Mouse (Mus musculus) heart, adult 9 months (tissue): Measurements from ENCODE around the gene Pgbd5.

Experiments
- DNase-seq, 2 experiments: peaks; one replicate each; pipeline ENCODE4 v3.0.0; 2022; ENCODE audit warnings: low spot score in 2 of 2

Gene Pgbd5

GRCm38 (mm10) chr8:124439558-124439957 lies at the start of gene Pgbd5:
Gene Pgbd5, minus strand, starts transcription at chr8:124439658.
- no peak for DNase-seq

GRCm38 (mm10) chr8:124483356-124484115 lies 44.1 kb upstream of the Pgbd5 start:
- no peak for DNase-seq

GRCm38 (mm10) chr8:124482790-124483189 lies 43.3 kb upstream of the Pgbd5 start:
- DNase-seq, result no peak

- no peak for DNase-seq
Measured at GRCm38 (mm10) chr8:124480321-124480720, 40.9 kb upstream of the Pgbd5 start.

- no peak for DNase-seq
Measured at GRCm38 (mm10) chr8:124479251-124479650, 39.8 kb upstream of the Pgbd5 start.

DNA sequence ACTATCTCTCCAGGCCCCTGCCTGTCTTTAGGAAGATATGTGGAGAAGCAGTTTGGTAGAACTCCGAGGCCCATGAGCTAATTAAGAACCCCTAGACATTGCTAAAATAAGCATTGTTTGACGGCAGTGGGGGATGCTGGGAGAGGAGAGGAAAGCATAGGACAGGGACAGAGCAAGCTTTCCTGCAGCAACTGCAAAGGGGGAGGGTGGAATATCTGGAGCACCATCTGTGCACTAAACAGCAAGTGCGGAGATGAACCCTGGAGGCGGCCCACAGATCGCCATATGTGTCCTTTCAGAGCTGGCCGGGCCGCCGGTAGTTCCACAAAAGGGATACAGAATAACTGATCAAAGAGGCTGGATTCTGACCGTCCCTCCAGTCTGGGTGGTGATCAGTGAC lies 37.2 kb upstream of the Pgbd5 start:
- no peak for DNase-seq

DNA sequence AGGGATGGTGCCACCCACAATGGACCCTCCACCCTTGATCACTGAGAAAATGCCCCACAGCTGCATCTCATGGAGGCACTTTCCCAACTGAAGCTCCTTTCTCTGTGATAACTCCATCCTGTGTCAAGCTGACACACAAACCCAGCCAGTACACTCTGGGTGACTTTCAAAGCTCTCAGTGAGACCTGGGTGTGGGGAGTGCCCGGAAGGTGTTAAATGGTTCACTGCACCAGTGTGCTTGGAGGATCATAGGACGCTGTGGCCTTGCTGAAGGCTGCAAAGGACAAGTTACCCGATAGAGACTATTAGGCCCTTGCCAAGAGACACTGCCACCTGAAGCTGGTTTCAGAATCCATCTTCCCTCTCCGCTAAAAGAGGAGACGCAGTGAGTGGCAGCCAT lies 36.2 kb upstream of the Pgbd5 start:
- no peak for DNase-seq

GRCm38 (mm10) chr8:124464641-124465040 lies 25.2 kb upstream of the Pgbd5 start:
- no peak for DNase-seq

DNA sequence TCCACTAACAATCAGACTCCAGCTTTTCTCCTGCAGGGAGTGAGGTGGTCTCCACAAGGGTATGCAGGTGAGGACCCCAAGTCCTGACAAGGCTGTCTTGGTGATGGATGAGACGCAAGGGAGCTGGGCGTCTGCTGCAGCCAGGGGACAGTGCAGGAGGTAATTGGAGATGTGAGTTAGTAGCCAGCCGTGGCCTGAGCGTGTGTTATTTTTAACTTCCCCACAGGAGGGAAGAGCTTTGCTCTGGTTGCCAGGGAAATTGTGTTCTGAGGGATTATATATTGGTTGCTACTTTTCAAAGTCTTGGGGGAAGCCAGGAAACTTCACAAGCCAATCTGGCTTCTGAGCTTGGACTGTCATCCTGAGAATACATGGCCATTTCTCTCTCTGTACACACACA lies 23.7 kb upstream of the Pgbd5 start:
- no peak for DNase-seq

DNA sequence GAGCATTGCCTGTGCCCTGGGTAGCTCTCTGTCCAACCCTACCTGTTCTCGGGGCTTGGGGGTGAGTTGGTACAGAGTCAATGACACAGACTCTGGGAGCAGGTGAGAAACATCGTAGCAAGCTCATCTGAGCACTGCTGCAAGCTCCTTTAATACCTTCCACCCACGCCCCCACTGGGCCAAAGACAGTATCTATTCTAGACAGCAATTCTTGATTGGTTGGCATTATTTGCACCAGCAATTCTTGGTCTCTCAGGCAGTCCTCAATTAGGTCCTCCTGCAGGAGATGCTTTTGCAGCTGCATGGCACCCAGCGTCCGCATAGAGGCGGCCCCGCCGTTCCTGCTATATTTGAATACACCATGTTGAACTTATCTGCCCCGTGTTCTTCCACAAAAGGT lies 22.7 kb upstream of the Pgbd5 start:
- no peak for DNase-seq

DNA sequence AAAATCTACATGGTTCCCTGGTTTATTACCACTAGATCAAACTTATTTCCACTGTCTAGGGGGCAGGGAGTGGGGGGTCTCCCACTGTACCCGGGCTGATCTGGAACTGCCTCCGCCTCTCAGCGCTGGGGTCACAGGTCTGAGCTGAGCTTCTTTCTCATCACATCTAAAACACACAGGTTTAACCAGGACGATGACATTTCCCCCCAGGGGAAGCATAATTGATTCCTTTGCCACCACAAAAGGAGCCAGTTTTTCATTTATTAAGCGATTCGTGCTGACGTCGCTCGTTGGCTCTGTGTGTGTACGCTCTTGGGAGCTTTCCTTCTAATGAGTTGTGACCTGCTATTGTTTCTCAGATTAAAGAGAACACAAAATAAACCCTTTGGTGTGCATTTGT lies 21.6 kb upstream of the Pgbd5 start:
- DNase-seq, result no peak

- no peak for DNase-seq
Measured at GRCm38 (mm10) chr8:124460660-124461059, 21.2 kb upstream of the Pgbd5 start.

GRCm38 (mm10) chr8:124459627-124460026 lies 20.2 kb upstream of the Pgbd5 start:
- DNase-seq, result no peak

GRCm38 (mm10) chr8:124455359-124455758 lies 15.9 kb upstream of the Pgbd5 start:
- DNase-seq, result no peak

- DNase-seq, result no peak
Measured at GRCm38 (mm10) chr8:124450192-124450895, 10.9 kb upstream of the Pgbd5 start.

GRCm38 (mm10) chr8:124448962-124449670 lies 9.7 kb upstream of the Pgbd5 start:
- peak; percentile 27 to 39 for DNase-seq

- no peak for DNase-seq
Measured at GRCm38 (mm10) chr8:124436741-124437140, 2.7 kb downstream of the Pgbd5 start.

DNA sequence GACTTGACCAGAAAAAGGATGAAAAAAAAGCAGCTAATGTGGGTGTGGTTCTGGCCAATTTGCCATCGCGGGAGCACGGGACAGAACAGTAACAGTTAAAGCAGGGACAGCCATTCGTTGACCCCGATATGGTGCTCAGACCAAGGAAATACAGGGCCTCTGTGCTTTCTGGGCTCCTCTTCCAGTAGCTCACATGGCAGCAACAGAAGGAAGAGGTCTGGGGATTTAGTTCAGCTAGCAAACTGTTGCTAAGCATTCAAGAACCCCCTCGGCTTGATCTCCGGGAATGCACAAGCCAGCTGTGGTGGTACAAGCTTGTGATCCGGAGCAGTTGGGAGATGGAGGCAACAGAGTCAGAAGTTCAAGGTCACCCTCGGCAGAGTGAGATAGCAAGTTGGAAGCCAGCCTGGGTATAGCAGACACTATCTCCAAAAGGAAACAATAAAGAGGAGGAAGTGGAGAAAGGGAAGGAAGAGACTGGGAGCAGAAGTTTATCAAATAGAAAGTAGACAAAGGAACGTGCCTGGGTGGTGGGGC lies 3.7 kb downstream of the Pgbd5 start:
- DNase-seq, result no peak

GRCm38 (mm10) chr8:124435170-124435569 lies 4.3 kb downstream of the Pgbd5 start:
- no peak for DNase-seq

DNA sequence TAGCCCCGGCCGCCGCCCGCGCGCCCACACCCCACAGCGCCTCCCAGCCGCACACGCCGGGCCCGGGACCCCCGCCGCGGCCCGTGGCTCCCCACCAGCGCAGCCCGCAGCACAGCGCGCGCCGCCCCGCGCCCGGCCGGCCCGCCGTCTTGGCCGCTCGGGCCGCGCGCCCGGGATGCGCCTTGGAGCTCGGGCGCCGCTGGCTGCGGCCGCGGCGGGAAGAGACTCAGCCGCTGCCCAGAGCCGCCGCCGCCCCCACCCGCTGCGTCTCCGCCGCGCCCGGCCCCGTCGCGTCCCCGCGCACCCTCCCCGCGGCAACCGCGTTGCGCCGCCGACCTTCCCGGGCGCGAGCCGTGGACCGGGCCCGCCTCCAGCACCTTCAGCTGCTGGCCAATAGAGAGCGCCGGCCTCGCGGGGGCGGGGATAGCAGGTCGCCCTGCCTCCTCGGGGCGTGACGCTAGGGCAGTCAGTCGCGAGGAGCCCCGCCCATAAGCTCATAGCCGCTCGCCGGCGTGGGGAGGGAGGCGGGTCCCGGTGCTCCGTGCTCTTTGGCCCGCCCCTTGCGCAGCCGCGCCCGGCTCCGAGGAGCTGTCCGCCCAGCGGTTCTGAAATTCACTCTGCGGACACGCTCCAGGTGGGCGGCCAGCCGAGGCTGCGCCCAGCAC lies 5.2 kb downstream of the Pgbd5 start:
- peak; percentile 88 to 93 for DNase-seq

GRCm38 (mm10) chr8:124433451-124434125 lies 5.9 kb downstream of the Pgbd5 start:
- DNase-seq, result peak in 1 of 2 experiments; percentile 4
